Mouse (Mus musculus) midbrain, embryonic 10.5 days (tissue): ENCODE data around the gene Ppp1r36. TPM values are rescaled to one million over a fixed set of nuclear protein-coding genes. Genes with fewer than 3 reads are reported as not detected.
A peak's percentile ranks its signal among the peaks of the same experiment; 100 is the strongest.

Source experiments
- DNase-seq: peaks from one replicate; pipeline ENCODE4 v3.0.0-alpha.2; 2017; ENCODE audit warnings: low spot score
- H3K27ac ChIP-seq: fragments of 300-500 bp; sonication (generic); replicated peaks from 2 replicates; pipeline ENCODE4 v1.5.1; 2016; ENCODE audit warnings: mild to moderate bottlenecking
- H3K27me3 ChIP-seq: fragments of 300-500 bp; sonication (generic); 2 replicates; pipeline ENCODE4 v1.6.1; 2016; ENCODE audit warnings: low read depth, mild to moderate bottlenecking; ENCODE audit not compliant: poor library complexity, severe bottlenecking
- H3K36me3 ChIP-seq: fragments of 300-500 bp; sonication (generic); 2 replicates; pipeline ENCODE4 v1.6.1; 2016; ENCODE audit warnings: mild to moderate bottlenecking, moderate library complexity
- H3K4me1 ChIP-seq: fragments of 300-500 bp; sonication (generic); 2 replicates; pipeline ENCODE4 v1.6.1; 2016
- H3K4me3 ChIP-seq: fragments of 300-500 bp; sonication (generic); 2 replicates; pipeline ENCODE4 v1.5.1; 2016; ENCODE audit warnings: mild to moderate bottlenecking, moderate library complexity
- H3K9me3 ChIP-seq: fragments of 300-500 bp; sonication (generic); replicated peaks from 2 replicates; pipeline ENCODE4 v1.6.1; 2016; ENCODE audit warnings: mild to moderate bottlenecking
- WGBS: fragments of 180-500 bp; shearing (Covaris S2); methylation state at CpG from one replicate; pipeline ENCODE4 v1.1.7; 2016; 5-methylcytosine and 5-hydroxymethylcytosine counted together
- polyA plus RNA-seq: library from polyadenylated mRNA; unstranded; fragments of >200 nt; fragmentation: Nextera tagmentation; extraction: Ambion mirVana; gene quantifications from 2 replicates; pipeline ENCODE4 v1.2.1, GENCODE M21; 2016

Gene Ppp1r36
- polyA plus RNA-seq, 1 experiment from 2014 or later = 0.33 TPM

DNA sequence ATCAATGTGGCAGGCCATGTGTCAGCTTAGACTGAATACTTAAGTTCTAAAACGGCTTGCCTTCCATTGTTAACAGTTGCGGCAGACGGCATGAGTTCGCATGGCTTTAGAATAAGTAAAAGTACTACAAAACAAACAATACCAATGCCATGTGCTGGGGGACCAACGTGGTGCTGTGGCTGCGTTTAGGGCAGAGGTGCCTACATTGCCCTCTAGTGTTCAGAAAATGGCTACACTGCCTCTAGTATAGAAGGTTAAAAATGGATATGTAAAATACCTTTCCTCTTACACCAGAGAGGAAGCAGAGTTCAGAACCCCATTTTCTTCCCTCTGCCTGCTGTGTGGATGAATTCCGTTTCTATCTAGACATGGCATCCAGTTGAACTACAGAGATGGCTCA lies 40.7 kb upstream of the Ppp1r36 start:
- H3K36me3 ChIP-seq = peaks cover 14% of the 10 kb centered on the region
- H3K27me3 ChIP-seq = no peaks in the 10 kb centered on the region
- H3K27ac ChIP-seq = no peak overlapping the region; the same call in 1 of the 2 replicates
- no peak overlapping the region for H3K4me3 ChIP-seq
- H3K9me3 ChIP-seq = no peaks in the 10 kb centered on the region
- WGBS = 52% methylated on average over 7 of the region's 7 CpGs
- peaks cover 24% of the 10 kb centered on the region for H3K4me1 ChIP-seq
- no peak for DNase-seq

DNA sequence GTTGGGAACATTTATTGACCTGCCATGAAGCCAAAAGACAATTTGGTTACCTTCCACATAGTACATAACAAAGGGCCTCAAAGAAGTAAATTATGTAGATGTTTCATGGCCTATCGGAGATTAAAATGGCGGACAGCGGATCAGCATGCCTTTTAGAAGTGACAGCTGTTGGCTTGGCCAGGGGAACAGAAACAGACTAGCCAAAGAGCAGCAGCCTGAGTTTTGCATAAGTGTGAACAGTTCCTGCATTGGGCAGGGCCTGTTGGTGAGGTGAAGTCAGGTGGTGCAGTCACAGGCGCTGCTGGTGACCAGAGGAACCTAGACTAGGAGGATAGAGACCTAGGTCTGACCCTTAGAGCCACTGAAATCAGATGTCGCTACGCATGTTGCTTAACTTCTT lies 40.3 kb upstream of the Ppp1r36 start:
- Histone ChIP-seq H3K4me1 (peaks cover 20% of the 10 kb centered on the region), H3K9me3 (no peaks in the 10 kb centered on the region), H3K27me3 (no peaks in the 10 kb centered on the region), H3K36me3 (peaks cover 14% of the 10 kb centered on the region), H3K27ac (no peak overlapping the region), H3K4me3 (no peak overlapping the region)
- WGBS = 97% methylated on average over 6 of the region's 6 CpGs
- DNase-seq = no peak

GRCm38 (mm10) chr12:76377726-76378125 lies 39.6 kb upstream of the Ppp1r36 start:
- no peak for DNase-seq
- Histone ChIP-seq H3K27ac (no peak overlapping the region), H3K4me1 (peaks cover 13% of the 10 kb centered on the region), H3K9me3 (no peaks in the 10 kb centered on the region), H3K36me3 (peaks cover 16% of the 10 kb centered on the region), H3K27me3 (no peaks in the 10 kb centered on the region), H3K4me3 (no peak overlapping the region)
- WGBS = 92% methylated on average over 3 of the region's 3 CpGs

GRCm38 (mm10) chr12:76378556-76378955 lies 38.8 kb upstream of the Ppp1r36 start:
- Histone ChIP-seq H3K27me3 (no peaks in the 10 kb centered on the region), H3K27ac (no peak overlapping the region), H3K4me3 (no peak overlapping the region), H3K4me1 (peaks cover 9% of the 10 kb centered on the region; the same call in 1 of the 2 replicates), H3K36me3 (peaks cover 24% of the 10 kb centered on the region), H3K9me3 (no peaks in the 10 kb centered on the region)
- DNase-seq = no peak
- WGBS = 92% methylated on average over 5 of the region's 5 CpGs

GRCm38 (mm10) chr12:76380151-76380550 lies 37.2 kb upstream of the Ppp1r36 start:
- Histone ChIP-seq H3K4me3 (no peak overlapping the region), H3K27ac (no peak overlapping the region), H3K9me3 (no peaks in the 10 kb centered on the region), H3K36me3 (peaks cover 37% of the 10 kb centered on the region), H3K4me1 (peaks cover 3% of the 10 kb centered on the region; the same call in 1 of the 2 replicates), H3K27me3 (no peaks in the 10 kb centered on the region)
- WGBS = 91% methylated on average over 7 of the region's 7 CpGs
- no peak for DNase-seq

- H3K27ac ChIP-seq = no peak overlapping the region
- H3K4me1 ChIP-seq = no peaks in the 10 kb centered on the region
- WGBS = 96% methylated on average over 8 of the region's 8 CpGs
- H3K36me3 ChIP-seq = peaks cover 73% of the 10 kb centered on the region
- no peak overlapping the region for H3K4me3 ChIP-seq
- no peaks in the 10 kb centered on the region for H3K9me3 ChIP-seq
- no peak for DNase-seq
- H3K27me3 ChIP-seq = no peaks in the 10 kb centered on the region
These were observed 32.0 kb upstream of the Ppp1r36 start for GRCm38 (mm10) chr12:76385342-76385741.

- 91% methylated on average over 11 of the region's 11 CpGs for WGBS
- Histone ChIP-seq H3K27ac (no peak overlapping the region), H3K27me3 (no peaks in the 10 kb centered on the region), H3K36me3 (peaks cover 59% of the 10 kb centered on the region), H3K9me3 (no peaks in the 10 kb centered on the region), H3K4me3 (no peak overlapping the region), H3K4me1 (no peaks in the 10 kb centered on the region)
- DNase-seq = no peak
These were observed 28.5 kb upstream of the Ppp1r36 start for GRCm38 (mm10) chr12:76388794-76389193.

DNA sequence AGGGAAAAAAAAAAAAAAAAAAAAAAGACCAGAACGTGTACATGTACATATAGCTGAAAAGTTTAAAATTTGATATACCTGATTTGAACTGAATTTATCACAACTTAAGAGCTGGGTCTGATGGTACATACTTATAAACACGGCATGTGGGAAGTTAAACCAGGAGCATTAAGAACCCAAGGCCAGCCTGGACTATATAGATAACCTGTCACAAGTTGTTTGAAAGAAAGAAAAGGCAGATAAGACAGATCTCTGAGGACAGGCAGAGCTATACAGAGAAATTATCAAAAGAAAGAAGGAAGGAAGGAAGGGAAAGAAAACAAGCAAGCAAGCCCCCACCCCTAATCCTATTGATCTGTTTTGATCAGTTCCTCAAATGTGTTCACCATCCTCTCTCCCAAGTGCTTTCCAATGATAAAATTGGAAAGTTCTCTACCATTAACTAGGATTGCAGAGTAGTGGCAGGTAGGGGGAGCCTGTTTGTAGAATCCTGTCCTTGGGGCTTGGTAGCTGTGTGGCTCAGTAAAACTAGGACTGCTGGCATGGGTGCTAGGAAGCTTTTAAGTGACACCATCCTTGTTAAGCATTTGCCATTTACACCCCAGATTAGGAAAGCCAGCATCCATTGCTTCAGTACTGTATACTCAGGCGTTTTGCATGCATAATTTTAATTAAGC lies 25.6 kb upstream of the Ppp1r36 start:
- H3K4me3 ChIP-seq = no peak overlapping the region
- DNase-seq = no peak
- H3K4me1 ChIP-seq = no peaks in the 10 kb centered on the region
- peaks cover 32% of the 10 kb centered on the region for H3K36me3 ChIP-seq
- 74% methylated on average over 3 of the region's 3 CpGs for WGBS
- no peaks in the 10 kb centered on the region for H3K27me3 ChIP-seq
- no peak overlapping the region for H3K27ac ChIP-seq
- H3K9me3 ChIP-seq = no peaks in the 10 kb centered on the region

DNA sequence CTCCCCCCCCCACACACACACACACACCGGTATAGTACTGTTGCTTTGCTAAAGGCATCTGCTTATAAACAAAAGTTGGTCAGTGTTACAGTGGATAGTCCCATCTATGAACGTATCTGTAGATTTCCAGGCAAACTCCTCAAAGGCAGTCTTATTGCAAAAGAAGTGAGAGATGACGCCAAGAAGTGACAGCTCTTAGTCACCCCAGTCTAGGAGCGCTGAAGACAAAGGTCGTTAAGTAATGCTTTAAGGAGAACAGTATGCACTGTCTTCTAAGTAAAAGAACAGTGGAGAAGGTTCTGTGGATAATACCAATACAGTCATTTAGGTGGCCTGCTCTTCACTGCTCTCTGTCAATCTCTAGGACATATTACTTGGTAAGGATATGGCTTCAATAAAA lies 24.4 kb upstream of the Ppp1r36 start:
- Histone ChIP-seq H3K4me1 (no peaks in the 10 kb centered on the region), H3K27ac (no peak overlapping the region), H3K36me3 (peaks cover 27% of the 10 kb centered on the region), H3K9me3 (no peaks in the 10 kb centered on the region), H3K27me3 (no peaks in the 10 kb centered on the region), H3K4me3 (no peak overlapping the region)
- no peak for DNase-seq
- WGBS = 87% methylated on average over 5 of the region's 5 CpGs

DNA sequence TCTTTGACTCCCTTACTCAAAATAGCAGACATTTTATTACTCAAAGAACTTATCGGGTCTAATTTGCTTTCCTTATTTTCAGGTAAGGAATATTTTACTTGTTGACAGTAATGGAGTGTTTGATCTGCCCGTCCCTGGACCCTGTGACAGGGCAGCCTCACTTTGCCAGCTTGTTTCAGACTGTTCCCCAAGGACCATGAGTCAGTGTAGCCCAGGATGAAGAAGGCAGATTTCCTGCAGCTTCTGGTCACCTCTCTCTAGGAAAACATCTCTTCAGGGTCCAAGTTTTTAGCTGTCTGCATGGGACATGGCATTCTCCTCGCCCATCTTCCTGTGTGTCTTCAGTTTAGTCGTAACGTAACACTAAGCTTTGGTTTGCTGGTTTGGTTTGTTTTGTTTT lies 20.1 kb upstream of the Ppp1r36 start:
- DNase-seq = no peak
- H3K27me3 ChIP-seq = peaks cover 10% of the 10 kb centered on the region
- H3K36me3 ChIP-seq = no peaks in the 10 kb centered on the region
- H3K4me1 ChIP-seq = no peaks in the 10 kb centered on the region
- H3K9me3 ChIP-seq = no peaks in the 10 kb centered on the region
- no peak overlapping the region for H3K27ac ChIP-seq
- no peak overlapping the region for H3K4me3 ChIP-seq
- 83% methylated on average over 5 of the region's 5 CpGs for WGBS

- Histone ChIP-seq H3K27me3 (peaks cover 45% of the 10 kb centered on the region), H3K9me3 (no peaks in the 10 kb centered on the region), H3K36me3 (no peaks in the 10 kb centered on the region), H3K4me3 (no peak overlapping the region), H3K4me1 (peaks cover 31% of the 10 kb centered on the region), H3K27ac (no peak overlapping the region)
- no peak for DNase-seq
- 57% methylated on average over 3 of the region's 3 CpGs for WGBS
These were observed 15.7 kb upstream of the Ppp1r36 start for GRCm38 (mm10) chr12:76401674-76402073.

DNA sequence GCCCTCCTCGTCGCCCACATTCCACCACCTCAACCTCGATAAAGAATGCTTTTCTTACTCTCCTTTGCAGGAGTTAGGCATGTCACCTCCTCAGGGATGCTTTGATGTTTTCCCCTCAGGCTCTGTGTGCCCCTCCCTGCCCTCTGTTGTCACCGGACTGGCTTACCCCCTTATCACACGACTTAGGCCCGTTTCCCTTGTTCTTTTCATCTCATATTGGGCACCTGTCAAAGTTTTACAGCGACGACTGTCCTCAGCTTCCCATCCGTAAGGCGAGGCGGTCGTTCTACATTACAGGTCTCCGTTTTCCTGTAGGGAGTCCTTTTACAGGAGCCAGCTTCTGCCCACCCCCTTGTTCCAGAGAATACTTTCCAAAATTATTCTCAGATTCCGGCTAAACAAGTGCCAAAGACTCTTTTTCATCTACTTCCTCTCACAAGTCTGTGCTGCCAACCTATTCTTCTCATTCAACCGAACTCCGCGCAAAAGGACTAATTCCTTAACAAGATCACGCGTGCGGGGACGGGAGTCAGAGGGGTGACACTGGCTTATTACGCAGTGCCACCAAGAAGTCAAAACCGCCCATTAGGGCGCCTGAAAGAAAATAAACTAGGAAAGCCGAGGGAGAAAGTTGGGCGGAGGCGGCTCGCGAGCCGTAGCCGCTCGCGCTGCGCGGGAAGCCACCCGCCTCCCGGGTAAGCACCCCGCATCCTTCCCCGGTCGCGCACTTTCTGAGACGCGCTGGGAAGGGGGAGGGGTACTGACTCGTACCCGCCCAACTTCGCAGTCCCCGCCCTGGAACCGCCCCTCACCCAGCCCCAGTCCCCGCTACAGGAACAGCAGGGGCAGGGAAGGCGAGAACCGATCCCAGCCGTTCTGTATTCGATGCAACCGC lies 14.1 kb upstream of the Ppp1r36 start:
- DNase-seq = no peak
- under 1% methylated on average over 54 of the region's 54 CpGs for WGBS
- peaks cover 31% of the 10 kb centered on the region for H3K4me1 ChIP-seq
- peaks cover 61% of the 10 kb centered on the region for H3K27me3 ChIP-seq
- no peaks in the 10 kb centered on the region for H3K9me3 ChIP-seq
- H3K27ac ChIP-seq = peak overlapping the region; percentile 92
- H3K36me3 ChIP-seq = no peaks in the 10 kb centered on the region
- peak overlapping the region; percentile 69 for H3K4me3 ChIP-seq
